Mouse (Mus musculus) thymus, postnatal 14 days (tissue): ENCODE measurements around the gene Fgfr2.

ENCODE experiments used
- DNase-seq: peaks from one replicate; pipeline ENCODE4 v3.0.0; 2021

Fgfr2 gene

DNA sequence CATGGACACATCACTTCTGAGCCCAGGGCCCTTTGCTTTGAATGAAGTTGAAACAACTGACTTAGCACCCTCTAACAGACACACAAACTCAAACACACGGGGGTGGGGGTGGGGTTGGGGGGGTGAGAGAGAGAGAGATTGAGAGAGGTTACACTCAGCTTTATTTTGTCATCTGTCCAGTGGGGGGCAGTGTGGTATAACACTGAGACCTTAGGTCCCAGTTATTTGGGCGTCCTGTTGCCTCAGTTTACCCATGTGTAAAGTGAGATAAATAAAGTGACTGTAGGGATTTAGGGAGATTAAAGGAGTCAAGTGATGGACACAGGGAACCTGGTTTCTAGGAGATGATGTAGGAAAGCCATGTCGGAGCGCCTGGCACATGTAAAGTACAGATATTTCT is 2382.1 kb downstream of the Fgfr2 start:
- DNase-seq, result no peak

DNA sequence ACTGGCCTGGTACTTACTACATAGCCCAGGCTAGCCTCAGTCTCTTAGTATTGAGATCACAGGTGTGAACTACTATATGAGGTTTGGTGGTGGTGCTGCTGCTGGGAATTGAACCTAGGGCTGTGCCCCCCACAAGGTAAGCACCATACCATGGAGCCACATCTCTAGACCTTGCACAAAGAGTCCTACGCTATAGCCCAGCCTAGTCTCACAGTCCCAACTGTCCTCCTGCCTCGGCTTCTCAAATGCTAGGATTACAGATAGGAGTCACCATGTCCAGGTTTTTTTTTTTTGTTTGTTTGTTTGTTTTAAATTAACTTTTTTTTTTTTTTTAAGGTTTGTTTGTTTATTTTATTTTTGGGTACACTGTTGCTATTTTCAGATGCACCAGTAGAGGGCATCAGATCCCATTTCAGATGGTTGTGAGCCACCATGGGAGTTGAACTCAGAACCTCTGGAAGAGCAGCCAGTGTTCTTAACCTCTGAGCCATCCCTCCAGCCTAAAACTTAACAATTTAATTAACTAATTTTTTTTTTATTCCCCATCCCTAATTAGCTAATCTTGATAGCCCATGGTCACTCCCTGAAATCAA is 2388.9 kb downstream of the Fgfr2 start:
- DNase-seq, result no peak

DNA sequence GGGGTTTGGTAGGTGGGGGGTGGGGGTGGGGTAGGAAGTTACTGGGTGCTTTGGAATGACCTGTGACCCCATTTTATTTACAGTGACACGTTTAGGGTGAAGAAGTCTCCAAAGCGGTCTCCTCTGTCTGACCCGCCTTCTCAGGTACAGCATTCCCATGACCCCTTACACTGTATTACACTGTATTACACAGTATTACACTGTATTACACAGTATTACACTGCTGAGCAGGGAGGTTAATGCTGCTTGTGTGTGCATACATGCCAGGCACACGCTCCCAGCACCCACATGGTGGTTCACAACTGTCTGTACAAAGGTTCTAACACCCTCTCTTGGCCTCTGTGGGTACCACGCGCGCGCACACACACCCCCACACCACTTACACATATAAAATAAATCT is 2389.7 kb downstream of the Fgfr2 start:
- DNase-seq, result no peak

DNA sequence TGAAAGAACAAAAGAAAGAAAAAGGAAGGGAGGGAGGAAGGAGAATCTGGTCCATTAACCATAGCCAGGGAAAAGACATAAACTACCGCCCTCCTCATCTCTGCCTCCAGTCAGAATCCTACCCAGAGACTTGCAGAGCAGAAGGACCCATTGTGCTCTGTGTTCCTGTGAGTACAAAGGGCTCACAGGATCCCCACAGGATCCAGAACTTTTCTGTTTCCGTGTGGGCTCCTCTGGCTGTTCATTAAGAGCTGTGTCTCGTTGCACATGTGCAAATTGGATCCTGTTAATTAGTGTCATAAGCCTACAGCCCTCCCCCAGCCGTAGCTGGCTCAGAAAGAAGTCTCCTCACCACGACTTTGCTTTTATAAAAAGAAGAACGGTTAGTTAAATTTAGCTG is 2390.2 kb downstream of the Fgfr2 start:
- no peak for DNase-seq

DNA sequence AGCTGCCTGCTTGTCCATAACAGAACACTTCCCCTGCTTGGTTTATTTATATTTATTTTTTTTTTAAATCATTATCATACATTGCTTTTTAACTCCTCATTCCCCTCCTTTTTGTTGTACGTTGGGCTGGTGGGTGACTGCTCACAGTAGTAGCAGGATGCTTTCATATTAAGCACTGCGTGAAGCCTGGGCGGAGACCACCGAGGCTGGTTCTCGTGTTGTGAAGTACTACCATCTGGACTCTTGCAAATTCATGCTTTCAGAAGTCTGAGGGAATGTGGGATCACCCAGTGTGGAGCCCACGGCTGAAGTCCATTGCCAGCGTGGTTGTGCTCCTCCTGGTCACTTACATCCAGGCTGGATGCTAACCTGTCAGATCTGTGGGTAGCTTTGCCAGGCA is 2391.4 kb downstream of the Fgfr2 start:
- DNase-seq, result no peak

DNA sequence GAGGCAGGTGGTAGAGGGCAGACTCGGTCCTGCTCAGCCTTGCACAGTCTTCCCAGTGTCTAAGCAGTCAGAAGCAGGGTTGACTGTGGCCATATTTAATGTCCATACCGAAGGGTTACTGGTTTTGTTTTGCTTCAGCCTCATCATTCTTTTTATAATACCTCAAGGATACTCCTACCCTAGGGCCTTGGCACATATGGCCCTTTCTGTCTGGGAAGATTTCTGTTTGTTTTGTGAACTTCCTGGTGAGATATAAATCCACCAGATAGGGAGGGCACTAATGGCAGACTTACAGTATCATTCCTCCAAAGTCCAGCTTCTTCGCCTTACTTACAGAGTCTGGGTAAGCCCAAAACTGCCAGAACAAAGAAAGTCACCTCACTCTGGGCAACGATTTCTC is 2395.6 kb downstream of the Fgfr2 start:
- no peak for DNase-seq

DNA sequence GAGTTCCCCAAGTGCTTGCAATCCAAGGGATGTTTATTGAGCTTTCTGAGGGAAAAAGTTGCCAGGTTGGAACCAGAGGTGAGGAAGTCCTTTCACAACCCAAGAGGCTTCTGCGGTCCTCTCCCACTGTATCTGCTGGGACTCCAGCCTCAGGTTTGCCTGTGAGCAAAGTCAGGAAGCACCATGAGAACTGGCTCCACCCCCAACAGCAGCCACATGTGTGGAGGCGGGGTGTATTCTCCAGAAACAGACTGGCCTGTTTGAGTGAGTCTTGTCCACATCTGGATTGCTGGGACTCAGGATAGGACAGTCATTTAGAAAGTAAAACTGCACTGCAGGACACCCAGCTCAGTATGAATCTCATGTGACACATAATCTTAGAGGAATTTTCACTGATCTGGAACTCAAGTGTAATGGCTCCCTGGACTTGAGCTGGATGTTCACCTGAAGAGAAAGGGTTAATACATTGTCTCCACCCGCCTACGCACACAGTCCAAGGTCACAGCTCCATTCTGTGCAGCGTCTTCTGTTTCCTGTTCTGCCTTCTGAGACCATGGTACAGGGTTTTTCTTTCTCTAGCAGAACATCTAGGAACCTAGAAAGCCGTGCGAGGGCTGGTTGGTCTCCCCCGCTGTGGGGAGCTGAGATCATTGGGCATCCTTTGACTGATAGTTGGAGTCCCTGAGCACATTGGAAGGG is 2396.3 kb downstream of the Fgfr2 start:
- DNase-seq, result peak; percentile 17

DNA sequence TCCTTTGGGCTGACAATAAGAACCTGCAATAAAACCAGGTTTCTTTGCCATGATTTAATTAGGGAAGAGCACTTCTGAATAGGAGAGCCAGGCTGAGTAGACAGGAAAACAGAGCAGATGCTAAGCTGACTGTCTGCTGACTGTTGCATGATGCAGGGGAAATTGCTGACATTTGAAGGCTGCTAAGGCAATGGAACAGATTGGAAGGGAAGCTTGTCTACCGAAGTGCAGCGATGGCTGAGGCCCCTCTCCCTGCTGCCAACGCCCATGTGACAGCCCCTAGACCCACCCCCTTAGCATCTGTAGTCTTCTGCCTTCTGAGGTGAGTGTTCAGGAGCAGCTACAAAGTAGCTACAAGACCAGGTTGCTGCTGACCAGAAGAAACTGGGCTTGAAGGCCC is 2397.0 kb downstream of the Fgfr2 start:
- no peak for DNase-seq

DNA sequence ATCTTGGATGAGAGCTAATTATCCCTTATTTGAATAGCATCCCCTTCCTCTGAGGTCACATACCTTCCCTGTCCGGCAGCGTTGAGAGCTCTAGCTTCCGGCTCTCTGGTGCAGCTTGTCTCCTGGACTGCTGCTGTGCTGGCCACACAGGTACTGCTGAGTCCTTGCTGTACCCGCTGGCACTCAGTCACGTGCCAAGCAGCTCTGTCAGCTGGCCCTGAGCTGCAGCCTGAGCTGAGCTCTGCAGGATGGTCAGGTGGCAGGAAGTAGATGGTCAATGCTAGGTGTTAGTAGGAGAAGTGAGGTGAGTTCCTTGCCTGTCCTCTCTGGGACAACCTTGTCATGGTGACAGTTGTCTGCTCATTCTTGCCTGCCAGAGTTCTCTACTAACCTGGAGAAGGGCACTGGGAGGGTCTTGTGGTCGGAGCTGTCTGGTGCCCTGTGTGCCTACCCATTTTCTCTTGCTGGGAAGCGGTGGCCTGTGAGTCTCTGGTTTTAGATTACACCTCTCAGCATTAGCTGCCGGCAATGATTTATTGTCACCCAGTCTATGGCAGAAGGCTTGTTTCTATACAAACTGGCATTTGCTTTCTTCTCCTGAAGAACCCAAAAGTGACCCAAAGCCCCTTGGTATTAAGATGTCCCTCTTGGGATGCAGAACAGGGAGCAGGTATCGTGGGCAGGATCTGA is 2402.4 kb downstream of the Fgfr2 start:
- DNase-seq, result no peak

DNA sequence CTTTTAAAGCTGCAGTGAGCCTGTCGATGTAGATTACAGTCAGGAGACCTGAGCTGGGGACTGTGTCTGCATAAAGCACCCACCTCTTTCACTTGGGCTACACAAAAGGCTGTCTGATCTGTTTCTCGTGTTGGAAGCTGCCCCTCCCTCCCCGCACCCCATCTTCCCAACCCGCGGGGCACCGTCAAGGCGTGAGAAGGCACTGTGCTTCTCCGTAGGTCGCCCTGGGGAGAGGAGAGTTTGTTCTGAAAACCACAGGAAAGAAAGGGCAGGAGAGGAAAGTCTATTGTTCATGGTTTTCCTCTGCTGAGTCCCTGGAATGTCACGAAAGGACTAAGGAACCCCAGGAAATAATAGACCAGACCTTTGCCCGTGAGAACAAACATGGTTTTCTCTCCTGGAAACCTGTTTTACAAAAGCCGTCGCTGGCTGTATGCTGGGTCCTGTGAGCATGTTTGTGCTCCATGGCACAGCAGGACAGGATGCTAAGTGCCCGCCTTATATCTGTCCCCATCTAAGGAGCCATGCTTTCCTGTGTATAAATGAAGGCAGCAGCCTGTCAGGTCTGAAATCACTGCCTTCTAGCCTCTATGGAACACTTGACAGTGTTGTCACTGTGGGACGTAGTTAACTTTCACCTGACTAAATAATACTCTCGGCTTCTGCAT is 2403.1 kb downstream of the Fgfr2 start:
- no peak for DNase-seq

DNA sequence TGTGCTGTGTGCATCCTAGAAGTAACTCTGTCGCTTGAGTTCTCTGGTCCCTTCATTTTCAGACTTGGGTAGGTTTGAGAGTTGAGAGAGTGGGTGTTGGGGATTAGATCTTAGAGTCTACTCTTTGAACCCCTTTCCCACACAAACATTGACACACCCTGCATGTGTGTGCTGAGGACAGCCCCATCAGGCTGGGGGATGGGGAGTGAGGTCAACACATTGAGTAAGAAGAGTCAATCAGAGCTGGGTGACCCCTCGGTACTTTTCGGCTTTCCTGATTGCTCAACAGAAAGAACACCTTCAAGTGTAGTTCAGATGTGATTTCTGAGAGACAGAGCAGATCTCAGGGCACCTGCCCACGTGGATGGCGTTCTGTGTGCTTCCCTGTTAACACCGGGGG is 2406.2 kb downstream of the Fgfr2 start:
- DNase-seq, result no peak

DNA sequence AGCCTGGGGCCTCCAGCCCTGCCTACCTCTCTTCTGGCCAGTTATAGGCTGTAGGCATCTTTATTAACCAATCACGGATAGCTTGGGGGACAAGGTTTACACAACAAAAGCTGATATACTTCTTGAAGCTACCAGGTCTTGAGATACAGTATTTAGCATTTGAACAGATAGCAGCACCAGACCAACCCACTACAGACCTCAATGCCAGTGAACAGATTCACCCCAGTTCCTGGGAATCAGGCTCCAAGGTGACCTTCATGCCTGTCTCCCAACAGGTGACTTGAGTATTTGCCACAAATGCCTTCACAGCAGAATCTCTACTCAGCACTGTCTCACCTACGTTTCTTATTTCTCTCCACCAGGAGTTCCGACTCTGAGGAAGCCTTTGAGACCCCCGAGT is 2406.8 kb downstream of the Fgfr2 start:
- DNase-seq, result no peak

DNA sequence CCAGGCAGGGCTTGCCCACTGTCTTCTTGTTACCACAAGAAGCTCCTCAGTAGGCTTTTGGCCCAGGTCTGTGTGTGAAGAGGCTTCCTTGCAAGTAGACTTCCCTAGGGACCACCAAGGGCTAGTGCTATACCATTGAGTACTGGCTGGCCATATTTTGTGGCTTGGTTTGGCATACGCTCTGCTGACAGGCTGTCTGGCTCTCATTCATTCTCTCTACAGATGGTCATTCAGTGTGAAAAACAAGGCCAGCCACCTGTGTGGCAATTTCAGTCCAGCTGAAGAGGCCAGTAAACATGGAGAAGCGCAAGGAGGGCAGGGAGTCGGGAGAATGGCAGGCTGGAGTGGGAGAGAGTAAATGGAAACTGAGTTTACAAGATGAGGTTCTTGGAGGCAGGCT is 2407.7 kb downstream of the Fgfr2 start:
- DNase-seq, result no peak

DNA sequence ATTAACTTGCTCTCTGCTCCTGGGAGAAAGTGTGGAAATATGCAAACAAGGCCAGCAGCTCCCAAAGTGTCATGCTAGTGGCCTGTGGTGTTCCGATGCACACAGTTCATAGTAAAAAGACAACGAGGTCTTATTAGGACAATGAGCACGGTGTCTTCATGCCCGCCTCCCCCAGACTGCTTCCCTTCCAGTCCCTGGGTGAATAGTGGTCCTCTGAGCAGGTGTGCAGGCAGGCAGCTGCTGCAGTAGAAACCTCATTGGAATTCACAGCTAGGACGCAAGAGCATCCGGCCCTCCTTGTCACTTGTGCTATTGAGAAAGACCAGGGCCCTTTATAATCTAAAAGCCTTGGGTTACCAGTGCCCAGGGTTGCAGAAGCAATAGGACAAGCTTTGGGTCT is 2409.8 kb downstream of the Fgfr2 start:
- no peak for DNase-seq

DNA sequence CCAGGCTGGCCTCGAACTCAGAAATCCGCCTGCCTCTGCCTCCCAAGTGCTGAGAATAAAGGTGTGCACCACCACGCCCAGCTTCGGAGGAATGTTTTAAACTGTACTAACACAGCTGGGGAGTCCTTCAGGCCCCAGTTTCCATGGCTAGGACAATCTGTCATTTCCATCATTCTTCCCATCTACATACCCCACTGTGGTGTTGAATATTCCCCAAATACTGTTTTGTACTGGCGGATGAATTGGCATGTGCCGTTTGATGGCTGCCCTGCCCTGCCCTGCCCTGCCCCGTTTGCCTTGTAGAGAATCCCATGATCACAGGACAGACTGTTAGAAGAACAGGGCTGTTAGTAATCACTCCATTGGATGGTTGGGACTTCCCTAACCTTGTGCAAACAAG is 2411.3 kb downstream of the Fgfr2 start:
- DNase-seq, result no peak

DNA sequence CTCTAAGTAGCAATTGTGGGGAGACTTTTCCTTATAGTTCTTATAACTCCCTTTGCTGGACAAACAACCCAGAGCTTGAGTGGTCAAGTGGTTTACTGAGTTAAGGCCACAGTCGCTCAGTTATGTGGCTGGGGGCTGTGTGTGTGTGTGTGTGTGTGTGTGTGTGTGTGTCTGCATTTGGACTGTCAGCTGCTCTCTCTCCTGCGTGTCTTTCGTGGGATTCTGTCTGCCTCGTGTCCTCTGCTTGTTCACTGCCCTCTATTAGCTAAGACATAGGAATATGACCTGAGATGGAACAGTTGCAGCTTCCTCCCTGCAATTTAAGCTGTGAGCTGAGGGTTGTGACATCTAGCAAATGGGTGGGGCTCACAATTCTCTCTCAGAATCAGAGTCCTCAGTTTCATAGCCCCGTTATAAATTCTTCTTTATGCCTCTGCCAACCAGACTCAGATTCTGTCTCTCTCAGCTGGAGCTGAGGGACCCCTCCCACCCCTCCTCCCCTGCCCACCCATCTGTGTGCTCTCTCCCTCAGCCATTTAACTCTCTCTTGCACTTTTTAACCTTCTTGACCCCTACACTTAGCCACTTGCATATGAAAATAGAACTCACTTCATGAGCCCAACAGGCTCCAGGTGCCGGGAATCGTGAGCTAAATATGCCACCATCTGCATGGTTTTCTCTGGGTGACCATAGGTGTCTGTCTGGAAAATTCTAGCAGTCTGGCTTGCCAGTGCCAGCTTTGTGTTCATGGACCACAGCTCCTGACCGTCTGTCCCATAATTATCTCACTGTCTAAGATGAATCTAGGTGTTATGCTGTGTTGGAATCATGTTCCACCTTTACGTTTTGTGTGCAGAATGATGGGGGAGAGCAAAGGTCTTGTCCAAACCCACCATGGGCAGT is 2413.5 kb downstream of the Fgfr2 start:
- no peak for DNase-seq

DNA sequence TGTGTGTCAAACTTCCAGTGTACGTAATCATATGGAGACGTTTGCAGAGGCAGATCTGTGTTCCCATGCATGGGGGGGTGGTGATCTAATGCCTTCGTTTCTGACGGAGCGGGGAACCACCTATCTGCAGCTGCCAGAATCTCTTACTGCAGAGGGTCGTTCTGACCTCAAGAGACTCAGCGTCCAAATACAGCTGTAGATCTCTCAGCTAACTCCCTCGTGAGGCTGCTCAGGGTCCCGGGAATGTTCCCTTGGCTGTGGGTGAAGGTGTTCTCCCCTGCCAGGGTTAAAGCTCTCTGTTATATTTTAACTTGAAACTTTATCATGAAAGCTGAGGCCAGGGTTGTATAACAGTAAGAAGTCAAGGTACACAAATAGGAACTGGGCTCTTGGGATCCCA is 2414.2 kb downstream of the Fgfr2 start:
- no peak for DNase-seq

DNA sequence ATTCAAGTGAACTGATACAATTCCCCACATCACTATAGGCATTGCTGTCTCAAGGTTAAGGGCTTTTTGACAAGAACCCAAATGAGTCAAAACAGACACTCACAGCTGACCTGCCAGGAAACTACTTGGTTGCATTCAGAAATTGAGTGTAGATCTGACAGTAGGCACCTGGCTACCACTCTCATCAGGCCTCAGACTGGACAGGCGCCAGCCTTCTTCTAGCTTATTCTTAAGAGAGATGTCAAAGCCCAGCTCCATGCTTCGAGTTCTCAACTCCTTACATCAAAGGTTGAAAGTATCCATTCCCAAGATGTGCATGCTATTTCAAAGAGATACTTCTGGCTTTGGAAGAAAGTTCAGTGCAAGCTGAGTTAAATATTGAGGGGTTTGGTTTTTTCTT is 2417.9 kb downstream of the Fgfr2 start:
- no peak for DNase-seq

DNA sequence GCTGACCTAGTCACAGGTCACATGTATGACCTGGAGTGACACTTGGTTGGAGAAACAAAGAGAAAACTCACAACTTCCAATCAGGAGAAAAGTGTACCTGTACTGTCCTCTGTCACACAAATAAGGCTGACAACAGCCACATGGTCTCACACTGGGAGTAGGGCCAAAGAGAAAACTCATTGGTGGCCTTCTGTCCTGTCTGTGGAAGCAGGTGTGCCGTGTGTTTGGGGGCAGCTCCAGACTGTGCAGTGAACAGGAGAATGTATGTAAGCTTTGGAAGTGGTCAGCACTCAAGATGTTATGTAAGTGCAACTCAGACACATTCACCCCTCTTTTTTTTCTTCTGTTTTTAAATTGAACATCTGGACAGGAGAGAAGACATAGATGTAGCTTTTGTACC is 2421.8 kb downstream of the Fgfr2 start:
- no peak for DNase-seq

DNA sequence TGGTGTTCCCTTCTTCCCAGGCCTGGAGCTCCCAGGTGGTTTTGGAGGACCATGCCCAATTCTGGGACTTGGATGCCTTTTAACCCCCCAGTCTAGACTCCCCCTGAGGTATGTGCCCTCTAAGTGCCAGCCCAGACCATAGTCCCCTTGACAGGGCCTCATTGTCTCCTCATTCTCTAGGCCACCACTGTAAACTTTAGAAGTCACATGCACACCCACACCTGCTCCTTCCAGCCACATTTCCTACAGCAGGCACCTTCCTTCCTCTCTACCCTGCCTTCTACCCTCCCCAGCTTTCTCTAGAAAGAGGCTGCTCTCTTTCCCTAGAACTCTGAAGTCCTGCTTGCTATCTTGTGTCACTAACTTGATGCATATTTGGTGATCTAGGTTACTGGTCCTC is 2424.7 kb downstream of the Fgfr2 start:
- peak; percentile 35 for DNase-seq

DNA sequence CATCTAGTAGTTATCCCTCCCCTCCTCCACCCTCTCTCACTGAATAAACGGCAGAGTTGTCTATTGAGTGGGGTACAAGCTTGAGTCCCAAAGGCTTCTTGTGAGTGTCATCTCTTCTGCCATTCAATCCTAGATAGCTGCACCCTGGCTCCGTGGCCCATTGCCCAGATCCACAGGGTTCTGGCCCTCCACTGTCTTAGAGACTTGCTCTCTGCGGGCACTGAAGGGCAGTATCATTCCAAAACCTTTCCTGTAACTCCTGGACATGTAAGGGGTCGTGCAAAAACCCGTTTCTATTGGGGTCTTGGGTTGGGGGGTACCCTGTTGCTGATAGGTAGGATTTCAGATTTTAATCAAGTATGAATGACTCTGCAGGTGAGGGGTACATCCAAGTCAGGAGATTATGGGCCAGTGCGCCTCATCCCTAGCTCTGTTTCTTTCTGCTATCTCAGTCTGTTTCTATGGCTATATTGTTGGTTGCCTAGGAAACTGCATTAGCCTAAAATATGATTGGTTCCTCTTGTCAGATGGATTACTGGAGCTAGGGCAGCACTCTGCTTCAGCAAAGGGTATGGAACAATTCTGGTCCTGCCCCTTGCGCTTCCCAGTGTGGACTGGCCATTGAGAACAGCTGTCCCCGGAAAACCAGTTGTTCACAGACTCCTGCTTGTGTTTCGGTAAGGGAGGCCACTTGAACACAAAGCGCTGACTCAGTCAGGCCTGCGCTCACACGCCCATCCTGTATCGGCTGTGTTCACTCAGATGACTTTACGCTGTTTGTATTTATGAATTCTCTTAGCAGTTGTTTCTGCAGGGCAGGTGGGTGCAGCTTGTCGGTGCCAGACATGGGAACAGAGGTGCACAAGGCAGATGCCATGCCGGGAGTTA is 2426.6 kb downstream of the Fgfr2 start:
- no peak for DNase-seq
